Mouse (Mus musculus) cortical plate, adult 2 months (tissue): ENCODE measurements around the gene Ankrd22.

Source experiments
- CTCF ChIP-seq: fragments of 200-500 bp; IDR thresholded peaks from 2 replicates; pipeline ENCODE4 v1.5.1; 2011; ENCODE audit warnings: mild to moderate bottlenecking, control low read depth, low read length; ENCODE audit not compliant: insufficient read depth; ENCODE audit errors: extremely low read depth
- POLR2A ChIP-seq: fragments of 200-500 bp; IDR thresholded peaks from 2 replicates; pipeline ENCODE4 v1.6.1; 2011; ENCODE audit warnings: mild to moderate bottlenecking, low read length, control low read depth; ENCODE audit not compliant: insufficient read depth; ENCODE audit errors: extremely low read depth

DNA sequence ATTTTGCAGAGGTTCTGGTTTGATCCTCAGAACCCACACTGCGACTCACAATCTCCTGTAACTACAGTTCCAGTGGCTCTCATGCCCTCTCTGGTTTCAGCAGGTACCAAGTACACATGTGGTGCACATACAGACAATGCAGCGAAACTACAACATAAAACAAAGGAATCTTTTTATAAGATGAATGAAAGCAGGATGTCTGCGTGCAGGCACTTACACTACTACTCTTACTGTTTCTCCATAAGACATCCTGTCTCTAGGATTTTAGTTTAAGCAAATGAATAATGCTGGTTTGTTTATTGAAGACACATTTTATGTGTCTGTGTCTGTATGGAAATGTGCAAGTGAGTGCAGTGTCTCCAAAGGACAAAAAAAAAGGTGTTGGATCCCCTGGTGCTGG, 15.4 kb upstream of the Ankrd22 start:
- TF ChIP-seq CTCF = no peak
- TF ChIP-seq POLR2A = no peak
